Mouse (Mus musculus): ENCODE data around the gene Tlcd2. TPM values are rescaled to one million over a fixed set of nuclear protein-coding genes. Genes with fewer than 3 reads are reported as not detected.

Tlcd2 gene
- polyA plus RNA-seq (2012; rRNA removed; ENCODE audit: low replicate concordance), result 38.3 and 89.6 TPM in 2 replicates

GRCm38 (mm10) chr11:75460844-75461742 lies at the start of gene Tlcd2:
Gene Tlcd2 (plus strand): TSS chr11:75461715.

GRCm38 (mm10) chr11:75422013-75422792 lies 39.3 kb upstream of the Tlcd2 start, which contains the start of gene Serpinf1:
Gene Serpinf1 (minus strand): TSS chr11:75422701.

DNA sequence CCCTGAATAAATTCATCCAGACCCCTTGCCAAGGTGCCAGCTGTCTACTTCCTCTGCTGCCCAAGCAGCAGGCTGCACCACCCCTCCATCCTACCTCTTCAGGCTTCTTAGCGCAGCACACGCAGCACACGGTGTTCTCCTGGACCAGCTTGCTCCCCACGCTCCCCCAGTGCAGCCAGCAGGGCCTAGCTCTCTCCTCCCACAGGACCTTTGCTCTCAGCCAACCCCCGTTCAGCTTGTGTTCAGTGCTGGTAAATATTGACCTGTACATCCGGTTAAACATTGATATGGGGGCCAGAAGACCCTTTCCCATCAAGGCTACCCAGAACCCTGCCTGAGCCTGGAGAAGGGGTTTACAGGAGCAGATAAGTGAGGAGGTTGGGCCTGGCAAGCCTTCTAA lies 22.2 kb upstream of the Tlcd2 start, which contains the start of gene Serpinf2:
Gene Serpinf2, minus strand, starts transcription at position 229 of the 400 bp plus-strand sequence.

GRCm38 (mm10) chr11:75453991-75454930 lies 7.3 kb upstream of the Tlcd2 start, which contains the start of gene Wdr81:
Gene Wdr81 (minus strand): TSS chr11:75454717.

DNA sequence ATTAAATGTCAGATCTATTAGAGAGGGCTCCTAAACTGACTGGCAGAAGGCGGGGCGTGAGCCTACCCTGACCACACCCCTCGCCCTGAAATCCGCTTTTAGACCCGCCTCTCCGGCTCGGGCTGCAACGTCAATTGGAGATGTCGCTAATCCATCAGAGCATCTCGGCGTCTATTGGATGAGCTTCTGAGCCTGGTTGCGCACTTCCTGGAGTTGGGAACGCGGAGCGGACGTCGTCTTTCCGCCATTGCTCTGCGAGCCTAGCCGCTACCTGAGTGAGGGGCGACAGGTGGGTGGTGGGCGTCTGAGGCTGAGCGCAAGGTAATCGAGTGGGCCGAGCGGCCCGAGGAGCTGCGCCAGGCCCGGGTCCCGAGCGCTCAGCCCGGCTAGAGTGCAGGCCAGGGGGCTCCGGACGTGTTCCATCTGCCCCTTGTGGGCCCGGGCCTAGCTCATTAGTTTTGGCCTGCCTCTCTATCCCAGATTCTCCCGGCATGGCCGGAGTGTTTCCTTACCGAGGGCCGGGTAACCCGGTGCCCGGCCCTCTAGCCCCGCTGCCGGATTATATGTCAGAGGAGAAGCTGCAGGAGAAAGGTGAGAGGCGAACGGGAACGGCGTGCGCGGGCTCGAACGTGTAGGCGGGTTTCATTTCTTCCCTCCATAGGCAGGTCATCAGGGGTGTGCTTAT lies 25.2 kb downstream of the Tlcd2 start, which contains the start of gene Prpf8:
Gene Prpf8, plus strand, starts transcription at position 216 of the 685 bp plus-strand sequence.

GRCm38 (mm10) chr11:75509741-75510626 lies 48.5 kb downstream of the Tlcd2 start, which contains the start of gene Rilp:
Gene Rilp (plus strand): TSS chr11:75510094.

GRCm38 (mm10) chr11:75513336-75513735 lies 51.8 kb downstream of the Tlcd2 start, which contains the start of gene Scarf1:
Gene Scarf1 (plus strand): TSS chr11:75513540.

Other genes starting within 250 kb of the Tlcd2 start
- gene Rpa1, start 113.4 kb upstream of the Tlcd2 start, polyA plus RNA-seq (2012; rRNA removed; ENCODE audit: low replicate concordance), result 7.4 and 8.7 TPM in 2 replicates
- gene Smyd4, start 113.3 kb upstream of the Tlcd2 start, polyA plus RNA-seq (2012; rRNA removed; ENCODE audit: low replicate concordance), result 0.58 and 2.1 TPM in 2 replicates
- 9.8 and 10.9 TPM in 2 replicates for gene Serpinf1, start 39.0 kb upstream of the Tlcd2 start, polyA plus RNA-seq (2012; rRNA removed; ENCODE audit: low replicate concordance)
- 3.2 and 3.3 TPM in 2 replicates for gene Serpinf2, start 22.1 kb upstream of the Tlcd2 start, polyA plus RNA-seq (2012; rRNA removed; ENCODE audit: low replicate concordance)
- 13.6 and 13.8 TPM in 2 replicates for gene Wdr81, start 7.0 kb upstream of the Tlcd2 start, polyA plus RNA-seq (2012; rRNA removed; ENCODE audit: low replicate concordance)
- gene Prpf8, start 25.1 kb downstream of the Tlcd2 start, polyA plus RNA-seq (2012; rRNA removed; ENCODE audit: low replicate concordance), result 21.5 and 27.7 TPM in 2 replicates
- gene Rilp, start 48.4 kb downstream of the Tlcd2 start, polyA plus RNA-seq (2012; rRNA removed; ENCODE audit: low replicate concordance), result 11.0 and 15.7 TPM in 2 replicates
- gene Scarf1, start 51.8 kb downstream of the Tlcd2 start, polyA plus RNA-seq (2012; rRNA removed; ENCODE audit: low replicate concordance), result 9.0 and 11.0 TPM in 2 replicates
- 163 and 552 TPM in 2 replicates for gene Slc43a2, start 70.0 kb downstream of the Tlcd2 start, polyA plus RNA-seq (2012; rRNA removed; ENCODE audit: low replicate concordance)
- 143 and 194 TPM in 2 replicates for gene Pitpna, start 126.4 kb downstream of the Tlcd2 start, polyA plus RNA-seq (2012; rRNA removed; ENCODE audit: low replicate concordance)
- 18.2 and 22.7 TPM in 2 replicates for gene Inpp5k, start 169.3 kb downstream of the Tlcd2 start, polyA plus RNA-seq (2012; rRNA removed; ENCODE audit: low replicate concordance)
- 16.5 and 24.2 TPM in 2 replicates for gene Myo1c, start 188.8 kb downstream of the Tlcd2 start, polyA plus RNA-seq (2012; rRNA removed; ENCODE audit: low replicate concordance)
- 96.3 and 124 TPM in 2 replicates for gene Crk, start 217.5 kb downstream of the Tlcd2 start, polyA plus RNA-seq (2012; rRNA removed; ENCODE audit: low replicate concordance)